Mouse (Mus musculus) G1E (cell line): ENCODE measurements around the gene Gpr89. TPM values are rescaled to one million over a fixed set of nuclear protein-coding genes. Genes with fewer than 3 reads are reported as not detected.

Source experiments
- ATAC-seq: 2 replicates; pipeline ENCODE4 v1.8.0; 2016; ENCODE audit warnings: mild to moderate bottlenecking; ENCODE audit not compliant: insufficient number of reproducible peaks, poor library complexity, low FRiP score, severe bottlenecking; ENCODE audit errors: extremely low read depth
- DNase-seq: peaks from one replicate; pipeline ENCODE4 v3.0.0; 2012; ENCODE audit warnings: low spot score
- H3K27me3 ChIP-seq: 2 replicates; pipeline ENCODE4 v1.6.1; 2012; ENCODE audit warnings: mild to moderate bottlenecking, low read length, inconsistent platforms; ENCODE audit not compliant: insufficient read depth
- H3K36me3 ChIP-seq: replicated peaks from 2 replicates; pipeline ENCODE3; 2012; ENCODE audit warnings: mild to moderate bottlenecking, inconsistent platforms
- H3K4me1 ChIP-seq: 2 replicates; pipeline ENCODE4 v1.6.1; 2012; ENCODE audit warnings: low read depth, low read length, inconsistent platforms, mixed read lengths; ENCODE audit not compliant: insufficient read depth
- H3K4me3 ChIP-seq: 2 replicates; pipeline ENCODE4 v1.5.1; 2012; ENCODE audit warnings: low read depth, mild to moderate bottlenecking, inconsistent platforms, low read length, moderate library complexity, mixed read lengths
- H3K9me3 ChIP-seq: replicated peaks from 2 replicates; pipeline ENCODE4 v1.6.1; 2012; ENCODE audit warnings: inconsistent platforms
- CTCF ChIP-seq: IDR thresholded peaks from 2 replicates; pipeline ENCODE4 v1.5.1; 2012; ENCODE audit warnings: low read depth, low read length, inconsistent platforms, mixed read lengths
- GATA1 ChIP-seq: IDR thresholded peaks from 2 replicates; pipeline ENCODE4 v1.6.1; 2012; ENCODE audit warnings: borderline replicate concordance, low read length, inconsistent platforms, mixed read lengths
- GATA2 ChIP-seq: IDR thresholded peaks from 2 replicates; pipeline ENCODE4 v1.6.1; 2012; ENCODE audit warnings: low read depth, low read length, inconsistent platforms, borderline replicate concordance
- POLR2AphosphoS5 ChIP-seq: IDR thresholded peaks from 2 replicates; pipeline ENCODE4 v1.6.1; 2012; ENCODE audit warnings: low read depth, low read length, inconsistent platforms; ENCODE audit not compliant: insufficient replicate concordance
- TAL1 ChIP-seq: conservative IDR thresholded peaks from 2 replicates; pipeline ENCODE4 v1.6.1; 2012; ENCODE audit warnings: low read depth, low read length, inconsistent platforms, mixed read lengths
- polyA plus RNA-seq: library from polyadenylated mRNA; stranded (reverse); fragments of >175 nt; gene quantifications from 2 replicates; pipeline ENCODE4 v1.2.3, GENCODE M21; 2012
- total RNA-seq, 2 experiments: library from RNA; stranded (forward) in 1 of 2; stranded (reverse) in 1 of 2; fragments of 200-1000 nt in 1 of 2; fragments of >200 nt in 1 of 2; fragmentation: Nextera tagmentation in 1 of 2; gene quantifications; 2 replicates each; pipeline ENCODE4 v1.2.3; 2014 to 2017

Gpr89 gene
- total and polyA plus RNA-seq, 3 experiments, result 2.6 to 37.3 (median 26.8) TPM

DNA sequence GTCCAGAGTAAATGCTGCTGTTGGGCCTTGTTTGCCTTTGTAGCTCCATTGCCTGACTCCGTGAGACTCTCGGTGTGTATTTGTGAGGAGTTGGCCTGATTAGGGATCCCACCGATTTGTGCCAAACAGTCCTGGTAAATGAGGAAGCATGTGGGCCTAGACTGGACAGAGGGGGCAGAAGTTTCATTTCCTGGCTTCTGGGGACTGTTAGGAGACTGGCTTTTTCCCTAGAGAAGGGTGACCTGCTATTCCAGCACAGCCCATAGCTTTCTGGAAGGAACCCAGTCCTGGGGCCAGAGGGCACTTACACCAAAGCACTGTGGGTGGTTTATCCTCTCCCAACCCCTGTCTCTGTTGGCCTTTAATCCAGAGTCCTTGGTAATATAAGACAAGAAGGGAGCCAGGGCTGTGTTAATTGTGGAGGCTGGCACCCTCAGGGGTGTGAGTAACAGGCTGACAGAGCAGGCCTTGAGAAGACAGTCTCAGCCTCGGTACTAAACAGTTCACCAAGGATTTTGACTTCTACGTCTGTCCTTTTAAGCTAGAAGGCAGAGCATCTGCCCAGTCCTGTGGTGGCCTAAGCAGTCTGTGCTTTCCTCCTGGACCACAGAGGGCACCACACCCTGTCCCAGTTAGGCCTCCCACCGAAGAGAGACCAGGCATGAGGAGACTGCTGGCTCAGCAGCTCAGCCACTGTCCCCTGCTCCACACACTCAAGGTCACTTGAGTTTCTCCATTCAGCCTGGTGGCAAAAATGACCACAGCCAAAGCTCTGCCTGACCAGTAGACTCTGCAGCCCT lies 84.8 kb downstream of the Gpr89 start:
- DNase-seq (no peak), ATAC-seq (no peak)
- no peak overlapping the region for H3K4me3 ChIP-seq
- peaks cover 18% of the 10 kb centered on the region for H3K27me3 ChIP-seq
- peaks cover 41% of the 10 kb centered on the region for H3K4me1 ChIP-seq
- H3K9me3 ChIP-seq, result no peaks in the 10 kb centered on the region
- TF ChIP-seq TAL1 (no peak), GATA2 (no peak), CTCF (no peak), POLR2AphosphoS5 (no peak), GATA1 (no peak)
- H3K36me3 ChIP-seq, result no peaks in the 10 kb centered on the region

Other genes with a start within 250 kb of the Gpr89 start
- gene Ankrd35, start 235.2 kb downstream of the Gpr89 start, total RNA-seq (2014; fragmentation: Nextera tagmentation), result not detected in 2 replicates
- gene Ankrd35, start 235.2 kb downstream of the Gpr89 start, total RNA-seq (2017), result 0.06 TPM in 1 of 2 replicates, not detected in the other
- not detected in 2 replicates for gene Ankrd35, start 235.2 kb downstream of the Gpr89 start, polyA plus RNA-seq
- 12.5 and 15.8 TPM in 2 replicates for gene Pias3, start 209.0 kb downstream of the Gpr89 start, total RNA-seq (2014; fragmentation: Nextera tagmentation)
- gene Pias3, start 209.0 kb downstream of the Gpr89 start, total RNA-seq (2017), result 5.5 and 7.3 TPM in 2 replicates
- 10.6 and 12.1 TPM in 2 replicates for gene Pias3, start 209.0 kb downstream of the Gpr89 start, polyA plus RNA-seq
- 0.68 TPM in 1 of 2 replicates, not detected in the other for gene Nudt17, start 196.8 kb downstream of the Gpr89 start, total RNA-seq (2014; fragmentation: Nextera tagmentation)
- 0.22 and 0.70 TPM in 2 replicates for gene Nudt17, start 196.8 kb downstream of the Gpr89 start, total RNA-seq (2017)
- 0.66 and 0.83 TPM in 2 replicates for gene Nudt17, start 196.8 kb downstream of the Gpr89 start, polyA plus RNA-seq
- 79.4 and 84.4 TPM in 2 replicates for gene Polr3c, start 177.7 kb downstream of the Gpr89 start, total RNA-seq (2014; fragmentation: Nextera tagmentation)
- gene Polr3c, start 177.7 kb downstream of the Gpr89 start, total RNA-seq (2017), result 19.2 and 27.9 TPM in 2 replicates
- gene Polr3c, start 177.7 kb downstream of the Gpr89 start, polyA plus RNA-seq, result 7.7 and 8.9 TPM in 2 replicates
- gene Rnf115, start 177.7 kb downstream of the Gpr89 start, total RNA-seq (2014; fragmentation: Nextera tagmentation), result 63.7 and 83.0 TPM in 2 replicates
- gene Rnf115, start 177.7 kb downstream of the Gpr89 start, total RNA-seq (2017), result 79.1 and 81.7 TPM in 2 replicates
- 21.2 and 26.4 TPM in 2 replicates for gene Rnf115, start 177.7 kb downstream of the Gpr89 start, polyA plus RNA-seq
- not detected in 2 replicates for gene Pdzk1, start 76.1 kb downstream of the Gpr89 start, total RNA-seq (2014; fragmentation: Nextera tagmentation)
- 0.05 and 0.46 TPM in 2 replicates for gene Pdzk1, start 76.1 kb downstream of the Gpr89 start, total RNA-seq (2017)
- gene Pdzk1, start 76.1 kb downstream of the Gpr89 start, polyA plus RNA-seq, result 0.20 and 0.41 TPM in 2 replicates
- gene Cd160, start 76.0 kb downstream of the Gpr89 start, total RNA-seq (2014; fragmentation: Nextera tagmentation), result 0.53 and 1.0 TPM in 2 replicates
- 0.27 and 0.41 TPM in 2 replicates for gene Cd160, start 76.0 kb downstream of the Gpr89 start, total RNA-seq (2017)
- 1.4 and 1.5 TPM in 2 replicates for gene Cd160, start 76.0 kb downstream of the Gpr89 start, polyA plus RNA-seq
- gene Gja5, start 653 bp downstream of the Gpr89 start, total RNA-seq (2014; fragmentation: Nextera tagmentation), result not detected in 2 replicates
- 0.05 TPM in 1 of 2 replicates, not detected in the other for gene Gja5, start 653 bp downstream of the Gpr89 start, total RNA-seq (2017)
- 0.02 TPM in 2 replicates for gene Gja5, start 653 bp downstream of the Gpr89 start, polyA plus RNA-seq
- gene Gja8, start 20.7 kb upstream of the Gpr89 start, total RNA-seq (2014; fragmentation: Nextera tagmentation), result not detected in 2 replicates
- 0.06 and 0.11 TPM in 2 replicates for gene Gja8, start 20.7 kb upstream of the Gpr89 start, total RNA-seq (2017)
- not detected in 2 replicates for gene Gja8, start 20.7 kb upstream of the Gpr89 start, polyA plus RNA-seq